In the genomic region with DNA sequence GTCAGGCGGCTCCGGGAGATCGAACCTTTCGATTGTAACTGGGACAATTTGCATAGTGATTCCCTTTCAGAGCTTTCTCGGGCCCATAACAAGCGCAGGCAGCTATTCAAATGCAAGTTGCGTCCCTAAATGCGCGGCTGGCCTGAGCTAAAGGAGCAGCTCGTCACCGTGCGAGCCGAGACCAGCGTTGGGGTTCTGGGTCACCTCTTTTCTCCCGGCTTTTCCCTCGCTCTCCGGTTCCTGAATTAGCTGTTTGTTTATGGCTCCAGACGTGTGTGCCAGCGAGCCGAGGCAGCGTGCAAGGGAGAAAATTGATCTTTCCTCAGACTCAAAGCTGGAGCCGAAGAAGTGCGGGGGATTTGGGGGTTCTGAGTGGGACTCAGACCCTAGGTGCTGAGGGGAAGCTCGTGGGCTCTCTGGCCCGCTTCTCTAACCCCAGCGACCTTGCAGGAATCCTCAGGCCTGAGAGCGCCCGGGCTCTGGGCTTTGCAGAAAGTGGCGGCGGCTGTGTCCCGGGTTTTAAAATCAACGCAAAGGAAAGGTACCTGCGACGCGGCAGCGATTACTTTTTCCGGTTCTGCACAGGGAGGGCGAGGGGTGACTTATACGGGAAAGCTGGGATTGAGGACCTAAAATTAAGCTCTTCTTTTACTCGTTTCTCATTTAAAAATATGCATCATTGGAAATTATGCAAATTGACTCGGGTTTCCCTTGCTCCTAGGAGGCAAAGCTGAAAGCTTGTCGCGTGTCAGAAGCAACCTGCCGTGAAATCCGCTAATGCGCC, we compare ENCODE assay signal across 9 mouse cellular contexts. TPM values are rescaled to one million over a fixed set of nuclear protein-coding genes. Genes with fewer than 3 reads are reported as not detected.
DNase-seq lines count a peak whose midpoint lies in the region; ATAC-seq lines count a peak whose summit lies in the region.
"Had no signal": no experiment of that assay in that cellular context is flagged by ENCODE, and none has a peak within 500 bp of the region (broad histone marks: within the 10 kb centered on the region; RNA-seq: fewer than 3 reads in every experiment).

No protein-coding gene starts in this region.

- H3K27me3 ChIP-seq in hindbrain, embryonic 11.5 days (ENCODE audit: control insufficient read depth, insufficient read depth, low read length), result peaks cover 53% of the 10 kb centered on the region
- peaks cover 75% of the 10 kb centered on the region for H3K27me3 ChIP-seq in midbrain, embryonic 13.5 days

- H3K36me3 ChIP-seq in hindbrain, embryonic 11.5 days (ENCODE audit: control insufficient read depth, insufficient read depth, low read length), result no peaks in the 10 kb centered on the region
- H3K36me3 ChIP-seq in midbrain, embryonic 13.5 days, result no peaks in the 10 kb centered on the region

- H3K9ac ChIP-seq in hindbrain, embryonic 11.5 days (ENCODE audit: low read depth, low read length), result peak overlapping the region; percentile 66
- peak overlapping the region; percentile 67 for H3K9ac ChIP-seq in midbrain, embryonic 13.5 days (replicated peaks)

- peaks cover 6% of the 10 kb centered on the region for H3K4me1 ChIP-seq in hindbrain, embryonic 11.5 days (replicated peaks; ENCODE audit: control insufficient read depth, insufficient read depth, low read length)
- peaks cover 21% of the 10 kb centered on the region for H3K4me1 ChIP-seq in midbrain, embryonic 13.5 days (replicated peaks)

- WGBS in hindbrain, embryonic 11.5 days, result under 1% methylated on average over 46 of the region's 46 CpGs
- WGBS in midbrain, embryonic 13.5 days, result under 1% methylated on average over 46 of the region's 46 CpGs

- peak overlapping the region; percentile 96 for H3K4me2 ChIP-seq in hindbrain, embryonic 11.5 days (replicated peaks; ENCODE audit: low read depth, low read length)
- peak overlapping the region; percentile 84 for H3K4me2 ChIP-seq in midbrain, embryonic 13.5 days (replicated peaks)

- peak overlapping the region; percentile 45 for H3K4me3 ChIP-seq in hindbrain, embryonic 11.5 days (ENCODE audit: low read depth, low read length)
- H3K4me3 ChIP-seq in midbrain, embryonic 13.5 days (replicated peaks), result peak overlapping the region; percentile 50

- H3K9me3 ChIP-seq in hindbrain, embryonic 11.5 days (ENCODE audit: control insufficient read depth, low read length), result no peaks in the 10 kb centered on the region
- H3K9me3 ChIP-seq in midbrain, embryonic 13.5 days, result no peaks in the 10 kb centered on the region

- peak; percentile 21; the same call in 1 of the 2 replicates for ATAC-seq in hindbrain, embryonic 11.5 days (ENCODE audit: low FRiP score)
- 0 out of 2 replicates have a peak, but pooled peaks have one; percentile 18 for ATAC-seq in midbrain, embryonic 13.5 days

- H3K27ac ChIP-seq in hindbrain, embryonic 11.5 days (ENCODE audit: low read depth, low read length), result peak overlapping the region; percentile 78
- peak overlapping the region; percentile 66 for H3K27ac ChIP-seq in midbrain, embryonic 13.5 days

- DNase-seq in heart, adult 11 months, result peak; percentile 67
- DNase-seq in heart, adult 8-10 months (ENCODE audit: low spot score), result no peak
- DNase-seq in R1 (ENCODE audit: low read depth, low spot score), result peak; percentile 89
- DNase-seq in hindbrain, embryonic 11.5 days (ENCODE audit: low spot score), result peak; percentile 73
- no peak for DNase-seq in frontal cortex, adult 2 months (ENCODE audit: extremely low spot score in 1 of 2, low spot score in 1 of 2)
- no peak for DNase-seq in thymus, postnatal 0 days (ENCODE audit: low spot score)
- no peak for DNase-seq in lung, postnatal 14 days

RNA-seq across cellular contexts. Expression of a gene that starts 13.1 kb away (rescaled TPM):
- total RNA-seq in heart, adult 8-10 months (2022), result not detected
- polyA plus RNA-seq in hindbrain, embryonic 11.5 days (2014; fragmentation: Nextera tagmentation; extraction: Ambion mirVana), result 10.0 and 12.7 TPM in 2 replicates
- polyA plus RNA-seq in midbrain, embryonic 13.5 days (2015; fragmentation: Nextera tagmentation; extraction: Ambion mirVana), result 10.4 and 10.7 TPM in 2 replicates
- polyA plus RNA-seq in frontal cortex, adult 2 months (2012; rRNA removed), result 0.02 TPM in 1 of 2 replicates, not detected in the other
- not detected in 2 replicates for polyA plus RNA-seq in thymus, postnatal 0 days (2015; fragmentation: Nextera tagmentation; extraction: Ambion mirVana)
- total RNA-seq: common myeloid progenitor, adult 5-6 weeks had no signal

Comparison
In these comparisons a context has a peak if more than half of its experiments do, and no peak if none do; other contexts are left out.
1. DNase-seq: peak in heart, adult 11 months (single experiment), R1 (single experiment) and hindbrain, embryonic 11.5 days (single experiment); none in heart, adult 8-10 months (single experiment), frontal cortex, adult 2 months (0 of 2), thymus, postnatal 0 days (single experiment) and lung, postnatal 14 days (single experiment).
2. RNA of a gene that starts 13.1 kb away (polyA plus RNA-seq): 10.0 to 12.7 TPM in hindbrain, embryonic 11.5 days and 10.4 to 10.7 TPM in midbrain, embryonic 13.5 days; not detected in thymus, postnatal 0 days and 0.02 TPM in frontal cortex, adult 2 months; every median in the first group is over 10 times any median in the second.